In genomic region chr2:157220108-157220507, GRCm38 (mm10) we compare ENCODE assay signal across 12 mouse cellular contexts. TPM values are rescaled to one million over a fixed set of nuclear protein-coding genes. Genes with fewer than 3 reads are reported as not detected.
"Had no signal": no experiment of that assay in that cellular context is flagged by ENCODE, and none has a peak within 500 bp of the region (broad histone marks: within the 10 kb centered on the region; RNA-seq: fewer than 3 reads in every experiment).

No protein-coding gene starts in this region.

- ATAC-seq: liver, embryonic 12.5 days; midbrain, embryonic 13.5 days; midbrain, embryonic 16.5 days had no signal

- DNase-seq: kidney, postnatal 25 days; layer of hippocampus, adult 9-11 months; liver; lung, adult 18-20 months; lung, postnatal 10 days; lung, postnatal 36 days; thymus, adult 18-20 months; thymus, postnatal 36 days had no signal

RNA-seq across cellular contexts. Expression of gene Mroh8, which starts 59.2 kb away (rescaled TPM):
- total RNA-seq: monocyte, adult 5-6 weeks had no signal
